ENCODE assay signal across 9 mouse cellular contexts in genomic region chr5:9954652-9955051, GRCm38 (mm10).
DNase-seq lines count a peak whose midpoint lies in the region; ATAC-seq and TF ChIP-seq lines count a peak whose summit lies in the region.
"Had no signal": no experiment of that assay in that cellular context is flagged by ENCODE, and none has a peak within 500 bp of the region (broad histone marks: within the 10 kb centered on the region; RNA-seq: fewer than 3 reads in every experiment).

No protein-coding gene starts in this region.

- no peaks in the 10 kb centered on the region for H3K9me3 ChIP-seq in G1E (replicated peaks)
- H3K9me3 ChIP-seq: liver, embryonic 15.5 days had no signal

- H3K27ac ChIP-seq in cortical plate, adult 2 months (ENCODE audit: insufficient read depth, low read length): no peak overlapping the region
- no peak overlapping the region for H3K27ac ChIP-seq in layer of hippocampus, adult 2 months
- H3K27ac ChIP-seq: liver, embryonic 15.5 days had no signal

- H3K4me3 ChIP-seq in G1E (ENCODE audit: low read depth, low read length): no peak overlapping the region
- no peak overlapping the region for H3K4me3 ChIP-seq in cortical plate, adult 2 months (ENCODE audit: insufficient read depth, low read length)
- no peak overlapping the region for H3K4me3 ChIP-seq in layer of hippocampus, adult 2 months
- H3K4me3 ChIP-seq: liver, embryonic 15.5 days had no signal

- H3K27me3 ChIP-seq in G1E (ENCODE audit: insufficient read depth, low read length): no peaks in the 10 kb centered on the region
- H3K27me3 ChIP-seq: liver, embryonic 15.5 days had no signal

- TF ChIP-seq POLR2A in cortical plate, adult 2 months (IDR thresholded peaks at IDR 0.05; ENCODE audit: extremely low read depth, insufficient read depth, low read length): no peak

- intact Hi-C loops in gastrocnemius, postnatal 36 days (cut with DNase I): no loop called here

- no peak for TF ChIP-seq CTCF in G1E (IDR thresholded peaks at IDR 0.05; ENCODE audit: low read depth, low read length)
- TF ChIP-seq CTCF in cortical plate, adult 2 months (IDR thresholded peaks at IDR 0.05; ENCODE audit: extremely low read depth, insufficient read depth, low read length): peak; percentile 26; the same call in 1 of the 2 replicates
- peak; percentile 72 for TF ChIP-seq CTCF in layer of hippocampus, adult 2 months (conservative IDR thresholded peaks at IDR 0.05)

- ATAC-seq in G1E (ENCODE audit: extremely low read depth, insufficient number of reproducible peaks, low FRiP score, poor library complexity, severe bottlenecking): 0 out of 2 replicates have a peak, but pooled peaks have one; percentile 45
- ATAC-seq in granulocyte monocyte progenitor cell, adult 5-6 weeks (replicated peaks; ENCODE audit: poor library complexity, severe bottlenecking): no peak

- no peaks in the 10 kb centered on the region for H3K4me1 ChIP-seq in G1E (ENCODE audit: insufficient read depth, low read depth, low read length)
- H3K4me1 ChIP-seq in cortical plate, adult 2 months (ENCODE audit: control insufficient read depth, insufficient read depth, low read length): no peaks in the 10 kb centered on the region
- H3K4me1 ChIP-seq: liver, embryonic 15.5 days had no signal

- peak; percentile 3 for DNase-seq in kidney, adult 18-20 months
- DNase-seq in kidney, adult 11 months: no peak
- DNase-seq in G1E (ENCODE audit: low spot score): no peak
- peak; percentile 3 to 21 for DNase-seq in layer of hippocampus, adult 2 months (ENCODE audit: low spot score in 2 of 2)
- DNase-seq in ovary, postnatal 36 days (ENCODE audit: low spot score): no peak
- no peak for DNase-seq in gastrocnemius, postnatal 36 days

- no peaks in the 10 kb centered on the region for H3K36me3 ChIP-seq in G1E (replicated peaks)
- H3K36me3 ChIP-seq: liver, embryonic 15.5 days had no signal

Comparison
In these comparisons a context has a peak if more than half of its experiments do, and no peak if none do; other contexts are left out.
1. DNase-seq: peak in kidney, adult 18-20 months (single experiment) and layer of hippocampus, adult 2 months (2 of 2); none in kidney, adult 11 months (single experiment), G1E (single experiment), ovary, postnatal 36 days (single experiment) and gastrocnemius, postnatal 36 days (0 of 2).